Mouse (Mus musculus) adrenal gland, adult 18-20 months (tissue): Measurements from ENCODE around the gene Tktl2. TPM values are rescaled to one million over a fixed set of nuclear protein-coding genes. Genes with fewer than 3 reads are reported as not detected.
A peak's percentile ranks its signal among the peaks of the same experiment; 100 is the strongest.

Source experiments
- DNase-seq, 2 experiments: peaks; one replicate each; pipeline ENCODE4 v3.0.0; 2021 to 2022; ENCODE audit warnings: low spot score in 2 of 2
- long read RNA-seq, 2 experiments: library from polyadenylated mRNA; stranded (forward); transcript quantifications; one replicate each; pipeline ENCODE4 v2.0.0; 2021
- total RNA-seq, 2 experiments: library from RNA; stranded (reverse); gene quantifications; 1 replicate in 1 of 2; 2 replicates in 1 of 2; pipeline ENCODE4 v1.2.3; 2021

The Tktl2 gene
- not detected for total RNA-seq
- long read RNA-seq, experiment 1: 0 reads
- long read RNA-seq, experiment 2: 0 reads

GRCm38 (mm10) chr8:66511537-66511936 is at the start of gene Tktl2:
Gene Tktl2 (plus strand): TSS chr8:66511756.
- no peak for DNase-seq

DNA sequence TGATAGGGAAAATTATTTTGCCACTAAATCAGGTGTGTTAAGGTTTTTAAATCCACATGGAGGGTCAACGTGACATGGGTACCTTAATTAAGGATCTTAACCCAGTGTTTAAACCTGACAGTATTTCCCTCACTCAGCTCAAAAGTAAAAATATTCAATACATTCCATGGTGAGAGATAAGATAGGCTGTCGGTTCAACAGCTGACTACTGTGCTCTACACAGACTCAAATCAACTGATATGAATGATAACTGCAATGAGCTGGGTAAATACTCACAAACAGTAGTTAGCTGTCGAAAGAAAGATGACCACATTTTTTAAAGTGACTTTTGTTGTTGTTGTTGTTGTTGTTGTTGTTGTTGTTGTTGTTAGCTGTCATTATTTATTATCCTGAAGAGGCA is 41.7 kb upstream of the Tktl2 start:
- DNase-seq: no peak

DNA sequence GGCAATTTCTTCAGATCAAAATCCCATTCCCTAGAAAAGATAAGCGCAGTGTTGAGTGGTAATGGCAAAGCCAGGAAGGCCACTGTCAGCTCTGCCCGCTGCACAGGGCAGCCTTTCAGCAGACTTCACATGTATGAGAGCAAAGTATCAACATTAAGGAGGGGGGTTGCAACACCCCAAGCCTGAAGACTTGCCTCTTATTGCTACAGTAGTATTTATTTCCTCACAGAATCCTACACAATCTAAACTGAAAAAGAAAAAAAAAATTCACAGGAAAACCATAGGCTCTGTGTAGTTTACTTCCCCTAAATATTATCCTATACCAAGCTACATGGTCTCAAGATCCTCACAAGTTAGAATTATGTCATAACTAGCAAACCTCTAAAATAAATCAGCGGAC is 34.7 kb upstream of the Tktl2 start:
- no peak for DNase-seq

- DNase-seq: peak; percentile 74 to 82
Measured at GRCm38 (mm10) chr8:66486084-66486763, 25.3 kb upstream of the Tktl2 start, which contains the start of gene Tma16. Gene Tma16 (minus strand): TSS chr8:66486530.

- DNase-seq: no peak
Measured at GRCm38 (mm10) chr8:66488556-66488955, 23.0 kb upstream of the Tktl2 start.

- DNase-seq: no peak
Measured at GRCm38 (mm10) chr8:66490624-66491023, 20.9 kb upstream of the Tktl2 start.

- no peak for DNase-seq
Measured at GRCm38 (mm10) chr8:66494496-66494895, 17.1 kb upstream of the Tktl2 start.

DNA sequence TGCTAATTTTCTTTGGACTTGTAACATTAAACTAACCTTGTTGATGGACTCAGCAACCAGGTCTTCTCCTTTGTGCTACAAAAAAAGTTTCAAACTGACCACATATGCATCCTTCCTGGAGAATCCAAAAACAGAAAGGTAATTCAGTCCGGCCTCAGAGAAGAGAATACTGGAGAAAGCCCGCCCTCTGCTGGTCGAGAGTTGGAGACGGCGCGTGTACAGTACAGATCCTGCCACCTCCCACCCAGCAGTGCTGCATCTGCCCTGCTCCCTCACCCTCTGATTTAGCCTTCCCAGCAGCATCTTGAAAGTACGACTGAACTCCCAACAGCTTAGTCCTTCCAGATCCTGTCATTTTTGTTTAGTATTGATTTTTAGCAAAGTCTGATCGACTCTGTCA is 15.8 kb upstream of the Tktl2 start:
- DNase-seq: peak; percentile 62 to 73

DNA sequence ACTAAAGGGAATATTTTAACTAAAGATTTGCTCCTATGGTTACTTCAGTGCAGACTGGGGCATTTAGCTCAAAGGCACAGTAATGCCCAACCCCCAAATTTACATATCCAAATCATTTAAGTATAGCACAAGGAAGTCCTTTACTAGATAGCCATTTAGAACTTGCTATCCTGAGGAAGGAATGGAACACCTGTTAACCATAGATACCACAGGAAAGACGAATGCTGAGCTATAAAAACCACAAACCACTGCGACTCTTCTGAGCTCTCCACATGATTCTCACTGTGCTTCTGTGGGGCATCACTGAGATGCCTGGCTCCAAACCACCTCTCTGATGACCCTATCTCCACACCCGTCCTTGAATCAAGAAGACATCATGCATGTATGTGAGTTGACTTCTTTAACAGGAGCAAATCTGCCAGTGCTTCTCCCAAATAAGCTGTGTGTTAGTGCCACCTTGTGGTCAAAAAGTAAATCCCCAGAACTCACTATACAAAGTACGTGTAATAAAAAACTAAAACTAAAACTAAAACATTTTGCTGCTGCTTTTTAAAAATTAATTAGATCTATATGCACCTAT is 14.5 kb upstream of the Tktl2 start:
- no peak for DNase-seq

GRCm38 (mm10) chr8:66503381-66503780 is 8.2 kb upstream of the Tktl2 start:
- DNase-seq: no peak

- DNase-seq: no peak
Measured at GRCm38 (mm10) chr8:66519149-66519548, 7.6 kb downstream of the Tktl2 start.

DNA sequence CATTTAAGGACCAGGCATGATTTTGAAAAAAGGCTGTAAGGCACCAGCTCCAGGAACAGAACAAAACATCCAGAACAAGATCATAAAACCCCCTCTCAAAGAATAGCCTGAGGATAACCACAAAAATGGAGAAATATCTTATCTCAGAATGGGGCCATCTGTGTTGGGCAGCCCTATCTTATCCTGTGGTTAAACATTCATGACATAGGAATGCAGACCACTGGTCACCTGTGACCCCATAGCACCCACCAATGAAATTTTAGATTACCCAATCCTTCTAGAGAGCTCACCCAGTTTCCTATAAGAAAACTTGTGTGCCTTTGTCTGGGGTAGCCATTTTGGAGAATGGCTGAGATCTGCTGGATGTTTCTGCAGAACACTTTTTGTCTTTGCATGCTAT is 9.0 kb downstream of the Tktl2 start:
- DNase-seq: no peak

DNA sequence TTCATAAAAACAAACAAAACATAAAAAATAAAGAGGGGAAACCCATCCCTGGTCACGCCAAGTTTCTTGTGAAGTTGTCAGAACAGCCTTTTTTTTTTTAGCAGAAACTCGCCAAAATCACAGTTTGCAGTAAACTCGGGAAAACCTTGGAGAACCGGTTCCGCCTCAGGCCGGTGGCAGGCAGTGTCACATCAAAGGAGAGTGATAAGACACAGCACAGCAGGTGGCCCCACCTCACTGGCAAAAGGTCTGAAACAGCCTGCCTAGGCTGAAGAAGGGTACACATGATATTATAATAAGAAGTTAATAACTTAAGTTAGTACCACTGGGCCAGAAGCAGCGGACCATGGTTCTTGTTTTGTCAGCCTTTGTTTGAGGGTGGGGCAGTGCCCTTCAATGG is 38.5 kb downstream of the Tktl2 start:
- DNase-seq: no peak

Other genes starting within 250 kb of the Tktl2 start
- gene Tma16, start 25.2 kb upstream of the Tktl2 start, total RNA-seq: 1 to 10 TPM; 6.9 to 7.3 TPM
- under 1 TPM; 0.13 to 0.27 TPM for gene Npy5r, start 176.4 kb downstream of the Tktl2 start, total RNA-seq
- 1 to 10 TPM; 4.6 to 5.6 TPM for gene Npy1r, start 185.4 kb downstream of the Tktl2 start, total RNA-seq